Mouse (Mus musculus) limb, embryonic 13.5 days (tissue): ENCODE results near the gene Slc34a2. TPM values are rescaled to one million over a fixed set of nuclear protein-coding genes. Genes with fewer than 3 reads are reported as not detected.

Source experiments
- ATAC-seq: fragments of 200-750 bp; cut with Nextera tagmentation; 2 replicates; pipeline ENCODE4 v1.8.0; 2017; ENCODE audit warnings: low read depth, moderate number of reproducible peaks, moderate TSS enrichment; ENCODE audit not compliant: low FRiP score
- H3K27ac ChIP-seq: fragments of 300-500 bp; sonication (generic); 2 replicates; pipeline ENCODE4 v1.5.1; 2015; ENCODE audit warnings: inconsistent platforms, mild to moderate bottlenecking, moderate library complexity
- H3K27me3 ChIP-seq: fragments of 300-500 bp; sonication (generic); 2 replicates; pipeline ENCODE4 v1.6.1; 2015; ENCODE audit warnings: mild to moderate bottlenecking, inconsistent platforms
- H3K36me3 ChIP-seq: fragments of 300-500 bp; sonication (generic); 2 replicates; pipeline ENCODE4 v1.6.1; 2015; ENCODE audit warnings: inconsistent platforms, mild to moderate bottlenecking, moderate library complexity
- H3K4me1 ChIP-seq: fragments of 300-500 bp; sonication (generic); 2 replicates; pipeline ENCODE4 v1.6.1; 2015; ENCODE audit warnings: inconsistent platforms
- H3K4me2 ChIP-seq: fragments of 300-500 bp; sonication (generic); replicated peaks from 2 replicates; pipeline ENCODE4 v1.6.1; 2015; ENCODE audit warnings: inconsistent platforms, mild to moderate bottlenecking, moderate library complexity
- H3K4me3 ChIP-seq: fragments of 300-500 bp; sonication (generic); 2 replicates; pipeline ENCODE4 v1.5.1; 2015; ENCODE audit warnings: moderate library complexity, mild to moderate bottlenecking, inconsistent platforms
- H3K9ac ChIP-seq: fragments of 300-500 bp; sonication (generic); 2 replicates; pipeline ENCODE4 v1.6.1; 2015; ENCODE audit warnings: mild to moderate bottlenecking, inconsistent platforms
- H3K9me3 ChIP-seq: fragments of 300-500 bp; sonication (generic); 2 replicates; pipeline ENCODE4 v1.6.1; 2016; ENCODE audit warnings: inconsistent platforms
- WGBS: fragments of 180-500 bp; shearing (Covaris S2); methylation state at CpG from one replicate; pipeline ENCODE4 v1.1.7; 2015; 5-methylcytosine and 5-hydroxymethylcytosine counted together
- polyA plus RNA-seq: library from polyadenylated mRNA; unstranded; fragments of >200 nt; fragmentation: Nextera tagmentation; extraction: Ambion mirVana; gene quantifications from 2 replicates; pipeline ENCODE4 v1.2.1, GENCODE M21; 2015

Gene Slc34a2
- polyA plus RNA-seq, 1 experiment from 2014 or later, result not detected

DNA sequence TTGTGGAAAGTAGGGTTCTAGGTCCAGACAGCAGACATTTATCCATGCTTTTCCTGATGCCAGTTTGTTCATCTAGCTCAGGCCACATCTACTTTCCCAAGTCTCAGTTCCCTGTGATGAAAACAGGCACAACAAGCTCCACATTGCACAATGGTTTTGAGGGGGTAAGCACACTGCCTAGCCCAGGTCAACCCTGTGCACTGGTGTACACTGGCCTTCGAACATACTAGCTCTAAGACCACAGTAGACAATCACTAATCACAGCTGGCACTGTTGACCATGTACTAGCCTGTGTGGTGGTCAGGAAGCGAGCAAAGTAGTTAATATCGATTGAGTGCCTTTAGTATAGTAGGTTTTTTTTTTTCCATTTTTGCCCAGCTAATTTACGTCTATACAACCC lies 34.4 kb upstream of the Slc34a2 start:
- Histone ChIP-seq H3K4me1 (peaks cover 16% of the 10 kb centered on the region), H3K27ac (no peak overlapping the region), H3K9ac (no peak overlapping the region), H3K4me2 (no peak overlapping the region), H3K36me3 (no peaks in the 10 kb centered on the region), H3K9me3 (peaks cover 7% of the 10 kb centered on the region), H3K4me3 (no peak overlapping the region), H3K27me3 (no peaks in the 10 kb centered on the region)
- WGBS, result 74% methylated on average over 4 of the region's 4 CpGs
- ATAC-seq, result no peak

DNA sequence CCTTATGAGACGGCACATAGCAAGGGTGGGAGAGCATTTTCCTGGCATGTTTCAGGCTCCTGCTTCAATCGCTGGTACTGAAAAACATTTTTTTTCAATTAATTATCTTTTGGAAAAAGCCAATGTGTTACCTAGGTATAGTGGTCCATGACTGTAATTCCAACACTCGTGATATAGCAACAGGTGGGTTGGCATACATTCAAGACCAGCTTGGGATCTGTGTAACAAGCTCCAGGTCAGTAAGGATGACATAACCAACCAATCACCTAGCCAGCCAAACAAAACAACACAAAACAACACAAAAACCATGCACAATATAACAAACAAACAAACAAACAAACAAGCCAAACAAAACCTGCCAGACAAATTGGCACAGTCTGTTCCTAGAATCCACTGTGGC lies 33.9 kb upstream of the Slc34a2 start:
- H3K36me3 ChIP-seq, result no peaks in the 10 kb centered on the region
- no peak overlapping the region for H3K9ac ChIP-seq
- peaks cover 16% of the 10 kb centered on the region for H3K4me1 ChIP-seq
- no peak overlapping the region for H3K4me3 ChIP-seq
- H3K27me3 ChIP-seq, result no peaks in the 10 kb centered on the region
- H3K9me3 ChIP-seq, result peaks cover 7% of the 10 kb centered on the region
- no peak overlapping the region for H3K4me2 ChIP-seq
- no peak for ATAC-seq
- no peak overlapping the region for H3K27ac ChIP-seq
- WGBS, result 67% methylated on average over 3 of the region's 3 CpGs

DNA sequence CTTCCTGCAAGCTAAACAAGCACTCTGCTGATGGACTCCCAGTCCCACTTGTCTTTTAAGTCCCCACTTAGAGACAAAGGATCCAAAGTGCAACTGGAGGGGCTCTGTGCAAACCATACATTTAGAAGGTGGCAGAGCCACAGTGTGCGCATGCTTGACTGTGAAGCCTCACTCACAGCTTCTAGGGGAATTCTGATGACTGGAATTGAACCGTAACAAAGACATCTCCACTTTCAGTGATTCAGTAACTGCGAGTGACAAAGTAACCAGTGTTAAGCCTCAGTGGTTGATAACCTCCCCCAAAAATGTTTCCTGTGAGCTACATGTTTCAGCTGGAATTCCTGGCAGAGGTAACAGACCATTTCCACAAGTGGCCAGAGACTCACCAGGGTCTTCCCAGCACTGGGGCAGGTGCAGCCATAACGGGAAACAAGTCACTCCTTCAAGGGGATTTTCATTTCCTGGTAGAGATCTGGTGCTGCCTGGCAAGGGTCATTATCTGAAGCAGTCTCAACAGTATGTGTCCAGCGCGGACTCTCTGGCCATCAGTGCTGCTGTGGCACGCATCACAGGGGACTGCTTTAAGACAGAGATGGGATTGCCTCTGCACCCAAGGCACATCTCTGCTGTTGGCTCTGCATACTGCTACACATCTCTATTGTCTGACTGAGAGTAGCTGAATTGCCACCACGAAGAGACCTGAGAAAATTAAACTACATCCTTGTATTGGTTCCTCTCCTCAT lies 28.7 kb upstream of the Slc34a2 start:
- Histone ChIP-seq H3K36me3 (no peaks in the 10 kb centered on the region), H3K27me3 (no peaks in the 10 kb centered on the region), H3K27ac (no peak overlapping the region), H3K4me2 (no peak overlapping the region), H3K9me3 (peaks cover 7% of the 10 kb centered on the region), H3K4me3 (no peak overlapping the region), H3K9ac (no peak overlapping the region), H3K4me1 (peaks cover 8% of the 10 kb centered on the region; the same call in 1 of the 2 replicates)
- 73% methylated on average over 8 of the region's 8 CpGs for WGBS
- no peak for ATAC-seq

DNA sequence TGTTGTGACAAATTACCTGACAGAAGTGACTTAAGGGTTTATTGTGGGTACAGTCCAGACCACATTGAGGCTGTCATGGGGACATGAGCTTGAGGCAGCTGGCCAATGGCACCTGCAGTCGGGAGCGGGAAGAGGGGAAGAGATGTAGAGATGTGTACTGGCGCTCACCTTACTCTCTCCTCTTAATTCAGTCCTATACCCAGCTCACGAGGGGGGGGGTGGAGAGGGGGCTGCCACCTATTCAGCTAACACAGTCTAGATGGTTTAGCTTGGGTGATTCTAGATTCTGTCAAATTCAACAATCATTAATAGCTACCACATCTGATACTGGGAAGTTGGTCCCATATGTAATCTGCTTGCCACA lies 28.1 kb upstream of the Slc34a2 start:
- no peak overlapping the region for H3K27ac ChIP-seq
- peaks cover 5% of the 10 kb centered on the region for H3K9me3 ChIP-seq
- H3K36me3 ChIP-seq, result no peaks in the 10 kb centered on the region
- H3K4me3 ChIP-seq, result no peak overlapping the region
- peaks cover 8% of the 10 kb centered on the region; the same call in 1 of the 2 replicates for H3K4me1 ChIP-seq
- whole genome bisulfite sequencing, result 86% methylated on average over 4 of the region's 4 CpGs
- no peak overlapping the region for H3K9ac ChIP-seq
- no peak overlapping the region for H3K4me2 ChIP-seq
- ATAC-seq, result no peak
- H3K27me3 ChIP-seq, result no peaks in the 10 kb centered on the region

- 22% methylated on average over 3 of the region's 3 CpGs for WGBS
- ATAC-seq, result peak; percentile 81
Measured at GRCm38 (mm10) chr5:53011327-53011726, 26.6 kb upstream of the Slc34a2 start.

GRCm38 (mm10) chr5:53016606-53017005 lies 21.3 kb upstream of the Slc34a2 start:
- Histone ChIP-seq H3K27ac (no peak overlapping the region), H3K36me3 (no peaks in the 10 kb centered on the region), H3K9ac (no peak overlapping the region), H3K27me3 (no peaks in the 10 kb centered on the region), H3K4me3 (no peak overlapping the region), H3K4me1 (0 out of 2 replicates have a peak, but pooled peaks cover under 1% of the 10 kb centered on the region), H3K9me3 (no peaks in the 10 kb centered on the region; the same call in 1 of the 2 replicates), H3K4me2 (no peak overlapping the region)
- no peak for ATAC-seq
- WGBS, result 54% methylated on average over 5 of the region's 5 CpGs

More at GRCm38 (mm10) chr5:53011327-53011726, 26.6 kb upstream of the Slc34a2 start:
- Histone ChIP-seq H3K4me3 (no peak overlapping the region), H3K27ac (no peak overlapping the region), H3K4me1 (peaks cover 8% of the 10 kb centered on the region; the same call in 1 of the 2 replicates), H3K9ac (no peak overlapping the region), H3K9me3 (no peaks in the 10 kb centered on the region), H3K4me2 (no peak overlapping the region), H3K36me3 (no peaks in the 10 kb centered on the region), H3K27me3 (no peaks in the 10 kb centered on the region)

DNA sequence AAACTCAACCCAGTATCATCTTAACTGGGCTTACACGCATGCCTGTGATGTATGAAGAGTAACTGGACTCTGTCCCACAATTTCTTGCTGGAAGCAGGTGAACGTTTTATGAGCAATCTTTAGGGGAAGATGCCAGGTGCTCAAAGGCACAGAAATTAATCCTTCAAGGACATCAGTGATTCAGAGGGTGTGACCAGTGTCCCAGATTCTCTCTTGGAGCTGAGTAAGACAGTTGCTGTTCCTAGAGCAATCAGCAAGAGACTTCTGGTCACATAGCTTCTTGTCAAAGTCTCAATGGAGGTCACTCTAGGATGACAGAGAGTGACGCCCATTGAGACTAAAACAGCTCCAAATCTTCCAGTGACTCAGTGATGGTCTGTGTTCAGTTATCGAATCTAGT lies 19.6 kb upstream of the Slc34a2 start:
- Histone ChIP-seq H3K27ac (no peak overlapping the region), H3K9ac (no peak overlapping the region), H3K4me3 (no peak overlapping the region), H3K36me3 (no peaks in the 10 kb centered on the region), H3K9me3 (no peaks in the 10 kb centered on the region; the same call in 1 of the 2 replicates), H3K27me3 (no peaks in the 10 kb centered on the region), H3K4me2 (no peak overlapping the region), H3K4me1 (no peaks in the 10 kb centered on the region)
- 90% methylated on average over 4 of the region's 4 CpGs for WGBS
- no peak for ATAC-seq

GRCm38 (mm10) chr5:53023432-53023831 lies 14.4 kb upstream of the Slc34a2 start:
- Histone ChIP-seq H3K27ac (no peak overlapping the region), H3K9ac (no peak overlapping the region), H3K4me1 (no peaks in the 10 kb centered on the region), H3K27me3 (no peaks in the 10 kb centered on the region), H3K4me2 (no peak overlapping the region), H3K9me3 (no peaks in the 10 kb centered on the region; the same call in 1 of the 2 replicates), H3K36me3 (no peaks in the 10 kb centered on the region), H3K4me3 (no peak overlapping the region)
- ATAC-seq, result no peak
- 64% methylated on average over 2 of the region's 2 CpGs for WGBS

DNA sequence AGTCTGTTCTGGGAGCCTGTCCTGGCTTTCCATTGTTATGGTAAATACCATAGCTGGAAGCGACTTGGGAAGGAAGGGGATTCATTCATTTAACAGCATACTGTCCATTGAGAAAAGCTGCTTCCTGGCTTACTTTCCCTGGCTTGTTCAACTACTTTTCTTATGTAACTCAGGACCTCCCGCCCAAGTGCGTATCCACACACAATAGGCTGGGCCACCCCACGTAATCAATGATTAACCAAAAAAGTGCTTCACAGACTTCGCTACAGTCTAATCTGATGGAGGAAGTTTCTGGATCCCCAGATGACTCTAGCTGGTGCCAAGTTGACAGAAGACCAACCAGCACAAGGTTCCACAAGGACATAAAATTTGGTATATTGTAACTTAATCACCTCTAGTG lies 14.0 kb upstream of the Slc34a2 start:
- no peak overlapping the region for H3K4me3 ChIP-seq
- no peaks in the 10 kb centered on the region; the same call in 1 of the 2 replicates for H3K9me3 ChIP-seq
- H3K27ac ChIP-seq, result no peak overlapping the region
- no peaks in the 10 kb centered on the region for H3K36me3 ChIP-seq
- 90% methylated on average over 5 of the region's 5 CpGs for WGBS
- no peak overlapping the region for H3K4me2 ChIP-seq
- no peaks in the 10 kb centered on the region for H3K4me1 ChIP-seq
- no peaks in the 10 kb centered on the region for H3K27me3 ChIP-seq
- H3K9ac ChIP-seq, result no peak overlapping the region
- no peak for ATAC-seq

GRCm38 (mm10) chr5:53025276-53025973 lies 12.5 kb upstream of the Slc34a2 start:
- H3K4me2 ChIP-seq, result no peak overlapping the region
- H3K27ac ChIP-seq, result no peak overlapping the region
- H3K36me3 ChIP-seq, result no peaks in the 10 kb centered on the region
- H3K4me1 ChIP-seq, result no peaks in the 10 kb centered on the region
- H3K9ac ChIP-seq, result no peak overlapping the region
- no peaks in the 10 kb centered on the region for H3K27me3 ChIP-seq
- WGBS, result 82% methylated on average over 8 of the region's 8 CpGs
- H3K4me3 ChIP-seq, result no peak overlapping the region
- ATAC-seq, result no peak
- no peaks in the 10 kb centered on the region; the same call in 1 of the 2 replicates for H3K9me3 ChIP-seq

DNA sequence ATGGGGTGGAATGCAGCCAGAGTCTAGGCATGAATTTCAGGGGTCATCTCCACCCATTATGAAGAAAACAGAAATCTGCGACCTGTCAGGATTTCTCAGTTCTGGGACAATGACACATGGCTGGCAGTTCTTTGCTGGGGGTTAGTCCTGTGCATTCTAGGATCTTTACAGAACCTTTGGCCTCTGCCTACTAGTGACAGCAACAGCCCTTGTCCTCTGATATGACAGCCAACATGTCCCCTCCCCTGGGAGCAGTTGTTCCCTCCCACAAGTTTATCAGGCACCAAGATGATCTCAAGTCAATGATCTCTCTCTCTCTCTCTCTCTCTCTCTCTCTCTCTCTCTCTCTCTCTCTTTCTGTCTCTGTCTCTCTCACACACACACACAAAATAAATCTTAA lies 6.5 kb upstream of the Slc34a2 start:
- ATAC-seq, result no peak
- no peaks in the 10 kb centered on the region for H3K4me1 ChIP-seq

GRCm38 (mm10) chr5:53042034-53042748 lies 4.3 kb downstream of the Slc34a2 start:
- no peak for ATAC-seq
- WGBS, result 29% methylated on average over 5 of the region's 5 CpGs
- H3K9me3 ChIP-seq, result no peaks in the 10 kb centered on the region
- H3K27ac ChIP-seq, result no peak overlapping the region
- H3K36me3 ChIP-seq, result no peaks in the 10 kb centered on the region
- no peak overlapping the region for H3K4me3 ChIP-seq
- no peaks in the 10 kb centered on the region for H3K27me3 ChIP-seq
- H3K4me2 ChIP-seq, result no peak overlapping the region
- H3K4me1 ChIP-seq, result no peaks in the 10 kb centered on the region
- no peak overlapping the region for H3K9ac ChIP-seq

More for the DNA sequence above, 6.5 kb upstream of the Slc34a2 start:
- H3K4me3 ChIP-seq, result no peak overlapping the region
- H3K36me3 ChIP-seq, result no peaks in the 10 kb centered on the region
- no peaks in the 10 kb centered on the region for H3K9me3 ChIP-seq
- H3K27ac ChIP-seq, result no peak overlapping the region
- no peak overlapping the region for H3K4me2 ChIP-seq
- 96% methylated on average over 1 of the region's 1 CpGs for WGBS
- H3K27me3 ChIP-seq, result no peaks in the 10 kb centered on the region
- H3K9ac ChIP-seq, result no peak overlapping the region
